Mouse (Mus musculus) layer of hippocampus, postnatal 25 days (tissue): ENCODE data around the gene P2ry12. TPM values are rescaled to one million over a fixed set of nuclear protein-coding genes. Genes with fewer than 3 reads are reported as not detected.

ENCODE experiments used
- DNase-seq, 2 experiments: peaks; one replicate each; pipeline ENCODE4 v3.0.0; 2022; ENCODE audit warnings: mixed read lengths in 2 of 2, low spot score in 1 of 2; ENCODE audit errors: extremely low spot score in 1 of 2
- total RNA-seq, 2 experiments: library from RNA; stranded (reverse); gene quantifications; 2 replicates each; pipeline ENCODE4 v1.2.3; 2021

Gene P2ry12
- total RNA-seq: 10 to 100 TPM; 45.8 to 52.1 TPM

DNA sequence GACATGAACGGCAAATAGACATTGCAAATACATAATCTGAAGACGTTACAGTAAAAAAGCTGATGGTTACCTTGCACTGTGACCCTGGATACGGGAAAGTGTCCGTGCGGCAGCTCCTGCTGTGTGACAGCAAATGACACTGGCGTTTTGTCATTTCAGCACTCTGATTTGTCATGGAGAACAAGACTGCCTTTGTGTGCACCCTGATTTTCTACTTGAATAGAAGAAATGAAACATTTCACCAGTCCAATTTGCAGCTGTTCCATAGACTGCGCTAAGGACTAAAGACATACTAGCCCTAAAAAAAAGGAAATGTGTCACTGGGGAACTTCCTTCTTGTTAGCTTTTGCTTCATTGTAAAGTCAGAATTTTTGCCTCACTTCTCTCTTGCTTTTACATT lies at the start of gene P2ry12:
P2ry12 (minus strand) TSS at position 168 of the 400 bp plus-strand sequence.
- DNase-seq: no peak

- no peak for DNase-seq
Measured at GRCm38 (mm10) chr3:59305518-59305917, 42.8 kb upstream of the P2ry12 start.

DNA sequence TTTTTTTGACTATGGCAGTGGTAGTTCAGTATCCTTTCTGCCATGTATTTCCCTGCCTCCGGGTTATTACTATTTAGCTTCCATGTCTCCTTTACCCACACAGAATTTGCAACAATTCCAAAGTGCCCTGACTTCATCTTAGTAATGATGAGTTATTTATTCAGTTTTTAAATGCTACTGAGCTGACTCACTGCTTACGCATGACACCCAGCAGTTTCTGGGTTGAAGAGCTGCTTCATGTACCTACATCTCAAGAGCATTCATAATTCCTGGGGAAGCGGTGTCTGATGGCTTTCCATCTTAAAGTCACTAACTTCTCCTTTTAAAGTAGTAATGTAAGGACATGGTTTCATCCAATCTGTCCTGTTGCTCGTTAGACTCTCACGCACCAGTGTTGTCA lies 42.3 kb upstream of the P2ry12 start:
- no peak for DNase-seq

DNA sequence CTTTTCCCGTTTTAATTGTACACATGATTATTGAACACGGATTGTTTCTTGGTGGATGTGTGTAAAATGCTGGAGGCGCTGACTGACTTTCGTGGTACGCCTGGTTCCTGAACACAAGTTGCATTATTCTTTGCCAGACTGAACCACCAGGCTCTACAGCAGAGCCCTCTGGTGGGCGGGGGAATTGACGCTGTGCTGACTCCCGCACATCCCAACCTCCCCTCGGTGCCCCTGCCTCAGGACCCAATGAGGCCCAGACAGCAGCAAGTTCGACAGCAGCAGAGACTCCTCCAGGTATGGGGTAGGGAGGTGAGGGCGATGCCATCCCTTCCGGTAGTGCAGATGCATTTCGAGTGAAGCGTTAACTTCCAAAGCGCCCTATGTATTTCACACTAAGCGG lies 35.0 kb upstream of the P2ry12 start:
- DNase-seq: no peak

GRCm38 (mm10) chr3:59296563-59297130 lies 34.0 kb upstream of the P2ry12 start:
- DNase-seq: no peak

DNA sequence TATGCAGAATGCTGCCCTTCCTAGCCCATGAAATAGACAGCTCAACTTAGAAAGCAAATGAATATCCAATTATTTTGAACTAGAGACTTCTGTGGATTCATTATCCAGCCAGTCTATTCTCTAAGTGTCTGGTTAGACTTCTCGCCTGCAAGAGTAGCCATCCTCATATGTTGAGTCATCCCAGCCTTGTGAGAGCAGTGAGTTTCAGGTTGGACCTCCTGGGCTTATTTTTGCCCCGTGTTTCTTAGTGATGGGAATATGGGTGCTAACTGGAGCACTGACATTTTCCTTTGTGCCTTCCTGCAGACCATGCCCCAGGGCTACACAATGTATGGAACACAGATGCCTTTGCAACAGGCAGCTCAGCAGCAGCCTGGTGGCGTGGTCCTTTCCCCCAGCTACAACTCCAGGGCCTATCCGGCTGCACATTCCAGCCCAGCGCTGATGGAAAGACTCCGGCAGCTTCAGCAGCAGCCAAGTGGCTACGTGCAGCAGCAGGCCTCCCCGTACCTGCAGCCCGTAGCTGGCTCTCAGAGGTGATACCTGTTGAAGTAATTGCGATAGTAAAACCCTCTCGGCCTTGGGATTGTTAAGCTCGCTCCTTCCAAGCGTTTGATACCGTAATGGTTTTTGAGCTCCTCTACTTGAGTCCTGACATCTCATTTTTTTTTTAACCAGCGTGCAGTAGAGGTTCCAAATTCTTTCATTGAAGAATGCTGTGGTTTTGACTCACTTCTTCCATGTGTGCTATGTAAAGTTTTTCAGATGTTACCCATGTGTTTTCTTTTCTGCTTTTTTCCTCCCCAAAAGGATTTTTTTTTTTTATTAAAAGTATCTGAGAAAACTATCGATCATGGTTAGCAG lies 33.3 kb upstream of the P2ry12 start:
- DNase-seq: no peak

GRCm38 (mm10) chr3:59293437-59294199 lies 30.9 kb upstream of the P2ry12 start:
- DNase-seq: no peak

DNA sequence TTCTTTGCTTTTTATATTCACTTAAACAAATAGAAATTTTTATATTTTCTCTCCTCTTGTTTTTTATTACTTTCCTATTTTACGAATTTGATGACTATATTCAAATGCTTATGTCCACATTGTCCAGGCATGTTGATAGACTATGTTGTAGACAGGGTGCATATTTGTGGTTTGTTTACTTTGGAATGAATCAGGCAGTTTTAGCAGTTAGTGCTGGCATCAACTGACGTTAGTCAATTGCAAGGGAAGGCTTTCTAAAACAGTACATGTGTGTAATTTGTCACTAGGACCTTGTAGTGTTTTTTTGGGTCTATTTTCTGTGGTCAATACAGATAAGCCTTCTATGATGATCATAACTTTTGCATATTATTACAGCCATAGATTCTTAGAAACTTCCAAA lies 27.9 kb upstream of the P2ry12 start:
- DNase-seq: no peak

DNA sequence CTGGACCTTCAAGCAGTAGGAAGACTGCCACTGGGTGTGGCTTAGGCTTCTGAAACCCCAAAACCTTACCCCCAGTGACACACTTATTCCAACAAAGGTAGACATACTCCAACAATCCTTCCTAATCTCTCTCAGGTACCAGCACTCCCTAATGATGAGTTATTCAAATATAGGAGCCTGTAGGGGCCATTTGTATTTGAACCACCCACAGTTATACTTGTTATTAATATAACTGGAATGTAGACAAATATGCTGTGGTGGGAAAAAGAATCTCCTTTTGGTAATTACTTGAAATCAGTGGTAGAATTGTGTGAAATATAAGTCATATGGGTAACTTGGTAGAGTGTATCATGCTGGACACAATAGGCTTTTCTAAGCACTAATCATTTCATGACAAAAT lies 15.9 kb upstream of the P2ry12 start:
- no peak for DNase-seq

GRCm38 (mm10) chr3:59278254-59278533 lies 15.5 kb upstream of the P2ry12 start:
- no peak for DNase-seq

- DNase-seq: no peak
Measured at GRCm38 (mm10) chr3:59277502-59278253, 15.0 kb upstream of the P2ry12 start.

- no peak for DNase-seq
Measured at GRCm38 (mm10) chr3:59270811-59271210, 8.1 kb upstream of the P2ry12 start.

GRCm38 (mm10) chr3:59263988-59264387 lies 1.3 kb upstream of the P2ry12 start:
- DNase-seq: no peak

DNA sequence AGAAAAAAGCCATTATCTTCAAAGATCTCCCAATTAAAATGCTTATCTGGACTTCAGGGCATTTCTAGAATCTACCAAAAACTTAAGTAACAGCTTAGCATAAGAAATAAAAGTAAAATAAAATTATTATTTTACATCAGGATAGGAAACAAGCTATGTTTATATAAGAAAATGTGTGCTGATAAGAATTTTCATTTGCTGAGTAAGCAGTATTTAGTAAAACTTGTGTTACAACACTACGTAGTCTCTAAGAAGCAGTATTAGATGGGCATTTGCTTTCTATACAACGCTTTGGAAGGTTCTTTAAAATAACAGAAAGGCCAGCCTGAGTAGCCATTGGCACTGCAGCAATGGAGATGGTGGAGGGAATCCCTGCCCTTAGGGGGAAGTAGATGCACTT lies 746 bp upstream of the P2ry12 start:
- DNase-seq: no peak

GRCm38 (mm10) chr3:59261709-59262472 lies 780 bp downstream of the P2ry12 start:
- no peak for DNase-seq

- no peak for DNase-seq
Measured at GRCm38 (mm10) chr3:59260745-59261144, 1.9 kb downstream of the P2ry12 start.

GRCm38 (mm10) chr3:59257740-59258664 lies 4.7 kb downstream of the P2ry12 start:
- DNase-seq: no peak

DNA sequence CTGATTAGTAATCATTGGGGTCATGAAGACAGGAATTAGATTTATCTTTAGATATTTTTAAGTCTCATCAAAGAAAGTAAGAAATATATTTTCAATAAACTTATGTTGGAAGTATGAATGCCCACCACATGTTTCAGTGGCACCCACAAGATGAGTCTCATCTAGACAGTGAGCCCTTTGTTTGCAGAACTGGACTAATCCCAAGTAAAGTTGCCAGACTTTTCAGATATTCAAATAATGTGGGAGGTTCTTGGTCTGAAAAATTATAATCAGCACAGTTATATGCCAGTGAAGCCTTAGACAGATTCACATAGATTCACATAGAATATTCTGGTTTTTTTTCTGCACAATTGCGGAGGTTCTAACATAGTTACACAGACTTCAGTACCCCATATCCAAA lies 12.2 kb downstream of the P2ry12 start:
- DNase-seq: no peak

GRCm38 (mm10) chr3:59248031-59248430 lies 14.6 kb downstream of the P2ry12 start:
- no peak for DNase-seq
